Mouse (Mus musculus): Measurements from ENCODE around the gene Ptprf.

Gene Ptprf

GRCm38 (mm10) chr4:118216726-118217595 is 74.2 kb downstream of the Ptprf start:
- DNase-seq (ENCODE audit: low read depth, low spot score): peak; percentile 65

- DNase-seq (ENCODE audit: low read depth, low spot score): no peak
Measured at GRCm38 (mm10) chr4:118214891-118215290, 76.3 kb downstream of the Ptprf start.

- DNase-seq (ENCODE audit: low read depth, low spot score): peak; percentile 54
Measured at GRCm38 (mm10) chr4:118206918-118207640, 84.1 kb downstream of the Ptprf start.

- no peak for DNase-seq (ENCODE audit: low read depth, low spot score)
Measured at GRCm38 (mm10) chr4:118205906-118206305, 85.3 kb downstream of the Ptprf start.

- DNase-seq (ENCODE audit: low read depth, low spot score): no peak
Measured at GRCm38 (mm10) chr4:118199093-118199492, 92.1 kb downstream of the Ptprf start.

GRCm38 (mm10) chr4:118198606-118199005 is 92.6 kb downstream of the Ptprf start:
- peak; percentile 85 for DNase-seq (ENCODE audit: low read depth, low spot score)

- no peak for DNase-seq (ENCODE audit: low read depth, low spot score)
Measured at GRCm38 (mm10) chr4:118196185-118196584, 95.0 kb downstream of the Ptprf start.

- DNase-seq (ENCODE audit: low read depth, low spot score): peak; percentile 15
Measured at GRCm38 (mm10) chr4:118180301-118181080, 110.7 kb downstream of the Ptprf start.

- peak; percentile 100 for DNase-seq (ENCODE audit: low read depth, low spot score)
Measured at GRCm38 (mm10) chr4:118179467-118180300, 111.5 kb downstream of the Ptprf start, which contains the start of gene Kdm4a. Kdm4a (minus strand) TSS chr4:118180043.

GRCm38 (mm10) chr4:118178952-118179466 is 112.2 kb downstream of the Ptprf start:
- DNase-seq (ENCODE audit: low read depth, low spot score): no peak

GRCm38 (mm10) chr4:118172461-118172860 is 118.7 kb downstream of the Ptprf start:
- no peak for DNase-seq (ENCODE audit: low read depth, low spot score)

GRCm38 (mm10) chr4:118171006-118171405 is 120.2 kb downstream of the Ptprf start:
- peak; percentile 78 for DNase-seq (ENCODE audit: low read depth, low spot score)

GRCm38 (mm10) chr4:118162123-118162522 is 129.1 kb downstream of the Ptprf start:
- no peak for DNase-seq (ENCODE audit: low read depth, low spot score)

Measured in ES-CJ7 (cell line).